Mouse (Mus musculus) E14TG2a.4 (cell line): ENCODE measurements around the gene Ubqln1.

Experiments
- CTCF ChIP-seq: conservative IDR thresholded peaks from 2 replicates; pipeline ENCODE4 v1.5.1; 2014; ENCODE audit warnings: low read length
- NANOG ChIP-seq: IDR thresholded peaks from 2 replicates; pipeline ENCODE4 v1.6.1; 2014; ENCODE audit warnings: borderline replicate concordance, low read length, mixed read lengths
- POU5F1 ChIP-seq: IDR thresholded peaks from 2 replicates; pipeline ENCODE4 v1.6.1; 2014; ENCODE audit warnings: low read length, borderline replicate concordance

DNA sequence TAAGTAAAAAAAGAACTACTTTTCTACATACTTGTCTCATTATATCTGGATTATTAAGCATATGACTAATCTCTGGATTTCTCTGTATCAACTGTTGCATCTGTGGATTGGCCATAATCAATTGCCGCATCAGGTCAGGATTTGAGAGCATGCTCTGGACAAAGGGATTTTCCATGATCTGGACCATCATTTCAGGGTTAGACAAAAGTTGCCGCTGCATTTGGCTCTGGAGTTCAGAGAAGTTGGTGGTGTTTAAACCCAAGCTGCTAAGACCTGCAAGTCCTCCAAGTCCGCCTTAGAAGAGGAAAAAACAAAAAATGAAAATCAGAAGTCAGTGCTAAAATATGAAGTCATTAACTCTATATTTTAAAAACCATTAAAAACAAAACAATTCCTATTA is 22.2 kb downstream of the Ubqln1 start:
- TF ChIP-seq CTCF, result no peak
- no peak for TF ChIP-seq POU5F1
- TF ChIP-seq NANOG, result no peak
